In the genomic region with DNA sequence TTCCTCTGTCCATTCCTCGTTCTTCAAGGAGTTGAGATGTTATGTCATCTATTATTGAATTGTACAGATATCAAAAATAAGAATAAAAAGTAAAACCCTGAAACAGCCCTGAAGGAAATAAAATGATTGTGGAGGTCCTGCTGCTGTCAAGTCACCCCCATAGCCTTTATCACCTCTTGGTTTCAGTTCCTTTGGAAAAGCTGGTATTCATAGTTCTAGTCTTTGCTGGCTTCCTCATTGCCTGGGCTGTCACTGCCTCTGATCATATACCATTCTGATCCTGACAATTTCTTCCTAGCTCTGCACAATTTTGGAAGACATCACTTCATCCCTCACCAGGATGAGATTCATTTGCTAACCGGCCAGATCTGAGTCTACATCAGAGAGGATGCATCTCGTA, we compare ENCODE assay signal across 27 mouse cellular contexts. TPM values are rescaled to one million over a fixed set of nuclear protein-coding genes. Genes with fewer than 3 reads are reported as not detected.
DNase-seq lines count a peak whose midpoint lies in the region; ATAC-seq and TF ChIP-seq lines count a peak whose summit lies in the region.
"Had no signal": no experiment of that assay in that cellular context is flagged by ENCODE, and none has a peak within 500 bp of the region (broad histone marks: within the 10 kb centered on the region; RNA-seq: fewer than 3 reads in every experiment).

No protein-coding gene starts in this region.

- H3K4me2 ChIP-seq in midbrain, embryonic 11.5 days, result no peak overlapping the region
- H3K4me2 ChIP-seq in midbrain, embryonic 13.5 days (replicated peaks), result no peak overlapping the region
- H3K4me2 ChIP-seq: embryonic facial prominence, embryonic 12.5 days; forebrain, embryonic 13.5 days; forebrain, embryonic 15.5 days had no signal

- no peak for ATAC-seq in midbrain, embryonic 11.5 days (ENCODE audit: low FRiP score)
- no peak for ATAC-seq in midbrain, embryonic 13.5 days
- 0 out of 2 replicates have a peak, but pooled peaks have one; percentile 39 for ATAC-seq in megakaryocyte progenitor cell, adult 5-6 weeks (replicated peaks; ENCODE audit: poor library complexity)
- ATAC-seq: activated CD4-positive, CD25-positive, alpha-beta regulatory T cell, adult 4 months; forebrain, embryonic 13.5 days; forebrain, embryonic 15.5 days; forebrain, postnatal 0 days; Patski had no signal

- no peaks in the 10 kb centered on the region for H3K79me2 ChIP-seq in heart, adult 2 months (replicated peaks; ENCODE audit: control insufficient read depth, insufficient read depth, low read length)

- no peaks in the 10 kb centered on the region for H3K27me3 ChIP-seq in heart, adult 2 months (ENCODE audit: control insufficient read depth, insufficient read depth, low read length)
- no peaks in the 10 kb centered on the region for H3K27me3 ChIP-seq in midbrain, embryonic 11.5 days (ENCODE audit: control insufficient read depth, insufficient read depth, low read length)
- no peaks in the 10 kb centered on the region for H3K27me3 ChIP-seq in midbrain, embryonic 13.5 days
- H3K27me3 ChIP-seq: embryonic facial prominence, embryonic 12.5 days; forebrain, embryonic 13.5 days; forebrain, embryonic 15.5 days had no signal

- no peak for TF ChIP-seq CTCF in heart, adult 2 months (IDR thresholded peaks at IDR 0.05)

- no peak for TF ChIP-seq POLR2A in heart, adult 2 months (IDR thresholded peaks at IDR 0.05; ENCODE audit: insufficient read depth, low read depth, low read length)

- no peak overlapping the region for H3K4me3 ChIP-seq in heart, adult 2 months
- no peak overlapping the region for H3K4me3 ChIP-seq in midbrain, embryonic 11.5 days (ENCODE audit: low read depth, low read length)
- no peak overlapping the region for H3K4me3 ChIP-seq in midbrain, embryonic 13.5 days (replicated peaks)
- H3K4me3 ChIP-seq: embryonic facial prominence, embryonic 10.5 days; embryonic facial prominence, embryonic 12.5 days; forebrain, embryonic 13.5 days; forebrain, embryonic 15.5 days had no signal

- TF ChIP-seq EP300 in heart, adult 2 months (IDR thresholded peaks at IDR 0.05; ENCODE audit: insufficient read depth, low read depth, low read length), result no peak

- intact Hi-C loops in heart, adult 2 months (cut with DNase I), result no loop called here

- H3K9ac ChIP-seq in heart, adult 2 months (ENCODE audit: low read depth, low read length), result no peak overlapping the region
- no peak overlapping the region for H3K9ac ChIP-seq in midbrain, embryonic 11.5 days (ENCODE audit: low read length)
- H3K9ac ChIP-seq in midbrain, embryonic 13.5 days (replicated peaks), result no peak overlapping the region
- H3K9ac ChIP-seq: embryonic facial prominence, embryonic 12.5 days; forebrain, embryonic 13.5 days; forebrain, embryonic 15.5 days; forebrain, postnatal 0 days had no signal

- peaks cover 2% of the 10 kb centered on the region; the same call in 1 of the 2 replicates for H3K36me3 ChIP-seq in heart, adult 2 months (ENCODE audit: control insufficient read depth, insufficient read depth, low read length)
- no peaks in the 10 kb centered on the region for H3K36me3 ChIP-seq in midbrain, embryonic 11.5 days (ENCODE audit: control insufficient read depth, insufficient read depth, low read length)
- no peaks in the 10 kb centered on the region for H3K36me3 ChIP-seq in midbrain, embryonic 13.5 days
- H3K36me3 ChIP-seq: embryonic facial prominence, embryonic 10.5 days; embryonic facial prominence, embryonic 12.5 days; forebrain, embryonic 15.5 days; G1E had no signal

- peak; percentile 60 for DNase-seq in heart, adult 11 months
- DNase-seq in heart, adult 2 months, result no peak
- peak; percentile 47 for DNase-seq in midbrain, embryonic 11.5 days (ENCODE audit: low spot score, missing footprints)
- DNase-seq in cerebellum, postnatal 25 days, result no peak
- DNase-seq: adrenal gland, adult 8-10 months; adrenal gland, postnatal 14 days; adrenal gland, postnatal 36 days; cerebellum, adult 11-12 months; cerebellum, adult 2 months; cerebellum, adult 9-10 months; cerebellum, postnatal 10 days; cerebellum, postnatal 36 days; embryo, embryonic 11 days; forebrain, postnatal 0 days had no signal

- 79% methylated on average over 3 of the region's 3 CpGs for WGBS in heart, adult 2 months
- WGBS in midbrain, embryonic 11.5 days, result 90% methylated on average over 3 of the region's 3 CpGs
- 88% methylated on average over 3 of the region's 3 CpGs for WGBS in midbrain, embryonic 13.5 days

- H3K4me1 ChIP-seq in heart, adult 2 months (ENCODE audit: control insufficient read depth, insufficient read depth, low read length), result peaks cover 2% of the 10 kb centered on the region; the same call in 1 of the 2 replicates
- H3K4me1 ChIP-seq in midbrain, embryonic 11.5 days (ENCODE audit: control insufficient read depth, insufficient read depth, low read length), result no peaks in the 10 kb centered on the region
- no peaks in the 10 kb centered on the region for H3K4me1 ChIP-seq in midbrain, embryonic 13.5 days (replicated peaks)
- H3K4me1 ChIP-seq: embryonic facial prominence, embryonic 10.5 days; embryonic facial prominence, embryonic 12.5 days; forebrain, embryonic 13.5 days; forebrain, embryonic 15.5 days had no signal

- H3K27ac ChIP-seq in heart, adult 2 months, result no peak overlapping the region
- no peak overlapping the region for H3K27ac ChIP-seq in midbrain, embryonic 11.5 days (ENCODE audit: low read depth, low read length)
- H3K27ac ChIP-seq in midbrain, embryonic 13.5 days, result no peak overlapping the region
- H3K27ac ChIP-seq: embryonic facial prominence, embryonic 10.5 days; embryonic facial prominence, embryonic 12.5 days; forebrain, embryonic 13.5 days; forebrain, embryonic 15.5 days had no signal

- no peaks in the 10 kb centered on the region for H3K9me3 ChIP-seq in midbrain, embryonic 11.5 days (ENCODE audit: control insufficient read depth, low read length)
- H3K9me3 ChIP-seq in midbrain, embryonic 13.5 days, result no peaks in the 10 kb centered on the region
- H3K9me3 ChIP-seq: embryonic facial prominence, embryonic 10.5 days; embryonic facial prominence, embryonic 12.5 days; forebrain, embryonic 13.5 days; forebrain, embryonic 15.5 days; G1E had no signal

RNA-seq across cellular contexts. Expression of a gene that starts 23.1 kb away (rescaled TPM):
- not detected for total RNA-seq in heart, adult 2 months (2021)
- not detected in 2 replicates for polyA plus RNA-seq in heart, adult 2 months (2012; rRNA removed)
- polyA plus RNA-seq in midbrain, embryonic 11.5 days (2014; fragmentation: Nextera tagmentation; extraction: Ambion mirVana), result not detected in 2 replicates
- polyA plus RNA-seq in midbrain, embryonic 13.5 days (2015; fragmentation: Nextera tagmentation; extraction: Ambion mirVana), result not detected in 2 replicates
- not detected in 2 replicates for total RNA-seq in megakaryocyte progenitor cell, adult 5-6 weeks (2015)
- not detected in 2 replicates for total RNA-seq in megakaryocyte progenitor cell, adult 5-6 weeks (2017)
- total RNA-seq: adrenal gland, adult 18-20 months; adrenal gland, adult 8-10 months; adrenal gland, postnatal 14 days; adrenal gland, postnatal 36 days; common myeloid progenitor, adult 5-6 weeks; G1E had no signal
- polyA plus RNA-seq: activated CD4-positive, CD25-positive, alpha-beta regulatory T cell, adult 4 months; C2C12; embryonic facial prominence, embryonic 10.5 days; embryonic facial prominence, embryonic 12.5 days; embryonic facial prominence, embryonic 14.5 days; forebrain, embryonic 15.5 days; forebrain, postnatal 0 days; G1E; Patski had no signal

Comparison
In these comparisons a context has a peak if more than half of its experiments do, and no peak if none do; other contexts are left out.
1. DNase-seq: peak in heart, adult 11 months (single experiment) and midbrain, embryonic 11.5 days (single experiment); none in heart, adult 2 months (0 of 2) and cerebellum, postnatal 25 days (0 of 2).